Mouse (Mus musculus) embryonic fibroblast, embryonic 13.5 days (primary cell): ENCODE data around the gene Npw. TPM values are rescaled to one million over a fixed set of nuclear protein-coding genes. Genes with fewer than 3 reads are reported as not detected.

Experiments used
- H3K27ac ChIP-seq: 2 replicates; pipeline ENCODE4 v1.5.1; 2012; ENCODE audit warnings: low read length, control low read depth, inconsistent platforms; ENCODE audit not compliant: insufficient read depth
- H3K4me1 ChIP-seq: 2 replicates; pipeline ENCODE4 v1.6.1; 2011; ENCODE audit warnings: low read length; ENCODE audit not compliant: control insufficient read depth, insufficient read depth
- H3K4me3 ChIP-seq: 2 replicates; pipeline ENCODE4 v1.5.1; 2011; ENCODE audit warnings: mild to moderate bottlenecking, control low read depth, low read length; ENCODE audit not compliant: insufficient read depth
- CTCF ChIP-seq: IDR thresholded peaks from 2 replicates; pipeline ENCODE4 v1.5.1; 2011; ENCODE audit warnings: mild to moderate bottlenecking, control low read depth, low read length, moderate library complexity, borderline replicate concordance; ENCODE audit not compliant: insufficient read depth
- POLR2A ChIP-seq: IDR thresholded peaks from 2 replicates; pipeline ENCODE4 v1.6.1; 2011; ENCODE audit warnings: low read depth, mild to moderate bottlenecking, control low read depth, low read length, moderate library complexity
- polyA plus RNA-seq: library from polyadenylated mRNA; stranded (reverse); fragments of >200 nt; gene quantifications from 2 replicates; pipeline ENCODE4 v1.2.4, GENCODE M21; 2011; ENCODE audit warnings: low read depth; ENCODE audit not compliant: missing spikeins, insufficient read length

The Npw gene
- polyA plus RNA-seq, 1 experiment = not detected

- Histone ChIP-seq H3K27ac (no peak overlapping the region), H3K4me3 (no peak overlapping the region), H3K4me1 (peaks cover 3% of the 10 kb centered on the region)
- TF ChIP-seq CTCF (no peak), POLR2A (no peak)
Observed at GRCm38 (mm10) chr17:24650766-24651165, 7.5 kb downstream of the Npw start.

DNA sequence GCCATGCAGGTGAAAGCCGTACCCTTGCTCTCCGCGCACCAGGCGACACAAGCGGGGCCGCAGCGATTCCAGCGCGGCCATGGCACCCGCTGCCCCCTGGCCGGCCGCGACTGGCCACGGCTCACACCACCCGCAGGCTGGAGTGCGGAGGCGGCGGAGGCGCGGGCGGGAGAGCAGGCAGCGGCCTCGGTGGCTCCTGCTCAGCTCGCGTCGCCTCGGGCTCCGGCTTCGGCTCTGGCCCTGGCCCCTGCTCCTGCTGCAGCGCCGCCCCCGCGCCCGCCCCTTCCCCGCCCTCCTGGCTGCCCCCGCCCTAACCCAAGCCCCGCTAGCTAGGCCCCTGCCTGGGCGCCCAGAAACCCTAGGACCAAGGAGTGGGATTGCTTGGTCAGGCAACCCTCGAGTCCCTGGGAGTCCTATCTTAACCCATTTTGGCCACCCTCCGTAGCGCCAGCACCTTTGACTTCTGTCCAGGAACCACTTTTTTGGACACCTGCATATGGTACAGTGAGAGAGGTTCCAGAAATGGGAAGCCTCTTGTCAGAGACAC, 8.1 kb downstream of the Npw start, which contains the start of gene Slc9a3r2:
Gene Slc9a3r2 (minus strand): TSS at position 258 of the 547 bp plus-strand sequence.
- peak within 1 kb of the TSS; percentile 74 for H3K4me3 ChIP-seq
- H3K27ac ChIP-seq = no peak within 1 kb of the TSS
- peaks cover 8% of the 10 kb centered on the region for H3K4me1 ChIP-seq
- TF ChIP-seq POLR2A (peak; percentile 75), CTCF (no peak)

DNA sequence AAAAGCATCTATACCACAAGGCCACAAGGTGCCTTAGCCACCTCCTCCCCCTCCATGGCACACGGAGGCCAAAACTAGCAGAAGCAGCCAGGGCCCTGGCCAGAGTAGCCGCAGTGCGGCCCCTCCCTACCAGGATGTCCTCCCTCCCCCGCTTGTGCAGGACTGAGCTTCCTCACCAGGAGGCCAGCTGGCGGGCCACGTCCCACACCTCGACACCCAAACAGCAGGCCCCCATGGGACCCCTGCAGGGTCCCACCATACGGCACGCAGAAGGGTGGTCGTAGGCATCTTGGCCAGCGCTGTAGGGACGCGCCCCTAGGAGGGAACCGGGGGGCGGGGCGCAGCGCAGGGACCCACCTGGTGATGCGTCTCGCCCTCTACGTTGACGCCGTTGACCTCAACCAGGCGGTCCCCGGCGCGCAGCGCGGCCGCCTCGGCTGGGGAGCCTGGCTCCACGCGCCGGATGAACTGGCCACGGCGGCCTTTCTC, 8.6 kb downstream of the Npw start:
- H3K27ac ChIP-seq = no peak overlapping the region
- TF ChIP-seq POLR2A = no peak
- no peak for TF ChIP-seq CTCF
- H3K4me3 ChIP-seq = peak overlapping the region; percentile 74
- peaks cover 13% of the 10 kb centered on the region for H3K4me1 ChIP-seq

DNA sequence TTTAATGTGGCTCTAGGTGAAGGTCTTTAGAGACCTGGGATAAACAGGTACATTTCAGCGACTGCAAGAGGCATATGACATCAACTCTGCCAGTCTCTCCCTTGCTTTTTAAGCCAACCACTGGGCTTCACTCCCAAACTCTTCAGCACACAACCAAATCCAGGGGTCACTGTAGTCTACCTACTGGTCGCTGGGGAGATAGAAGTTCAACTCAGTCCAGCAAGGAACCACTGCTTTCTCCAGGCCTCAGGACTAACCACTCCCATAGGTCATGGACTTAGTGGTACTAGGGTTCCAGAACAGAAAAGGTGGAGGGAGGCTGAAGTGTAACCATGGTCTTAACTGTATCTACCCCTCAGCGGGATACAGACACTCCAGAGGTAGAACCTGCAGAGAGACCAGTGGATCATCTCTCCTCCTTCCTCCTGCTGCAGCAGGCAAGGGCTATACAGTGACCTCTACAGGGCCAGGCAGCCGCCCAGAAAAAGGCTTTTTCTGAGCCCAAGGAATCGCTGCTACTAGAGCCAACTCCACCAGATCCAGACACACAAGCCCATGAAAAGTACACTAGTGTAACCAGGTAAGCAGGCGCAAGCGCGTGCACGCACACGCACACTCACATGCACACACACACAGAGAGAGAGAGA, 9.4 kb downstream of the Npw start:
- H3K4me3 ChIP-seq = peak overlapping the region; percentile 74
- peaks cover 20% of the 10 kb centered on the region for H3K4me1 ChIP-seq
- H3K27ac ChIP-seq = no peak overlapping the region
- TF ChIP-seq POLR2A (no peak), CTCF (no peak)

- Histone ChIP-seq H3K4me1 (peaks cover 20% of the 10 kb centered on the region), H3K4me3 (no peak overlapping the region), H3K27ac (no peak overlapping the region)
- TF ChIP-seq CTCF (no peak), POLR2A (no peak)
Observed at GRCm38 (mm10) chr17:24647493-24647892, 10.8 kb downstream of the Npw start.

DNA sequence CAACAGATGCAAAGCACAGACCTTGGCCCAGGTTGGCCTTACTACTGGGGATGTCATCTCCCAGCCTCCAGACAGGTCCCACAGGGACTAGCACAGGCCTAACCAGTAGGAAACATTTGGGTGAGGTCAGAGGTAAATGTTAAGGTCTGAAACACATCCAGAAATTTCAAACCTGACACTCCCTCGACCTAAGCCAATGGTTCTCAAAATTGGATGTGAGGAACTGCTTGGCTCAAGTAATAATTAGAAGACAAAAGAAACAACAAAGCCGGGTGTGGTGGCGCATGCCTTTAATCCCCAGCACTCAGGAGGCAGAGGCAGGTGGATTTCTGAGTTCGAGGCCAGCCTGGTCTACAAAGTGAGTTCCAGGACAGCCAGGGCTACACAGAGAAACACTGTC, 11.9 kb downstream of the Npw start:
- Histone ChIP-seq H3K4me1 (peaks cover 20% of the 10 kb centered on the region), H3K4me3 (no peak overlapping the region), H3K27ac (no peak overlapping the region)
- TF ChIP-seq CTCF = no peak
- no peak for TF ChIP-seq POLR2A

GRCm38 (mm10) chr17:24645916-24646315, 12.3 kb downstream of the Npw start:
- peak overlapping the region; percentile 55; the same call in 1 of the 2 replicates for H3K27ac ChIP-seq

DNA sequence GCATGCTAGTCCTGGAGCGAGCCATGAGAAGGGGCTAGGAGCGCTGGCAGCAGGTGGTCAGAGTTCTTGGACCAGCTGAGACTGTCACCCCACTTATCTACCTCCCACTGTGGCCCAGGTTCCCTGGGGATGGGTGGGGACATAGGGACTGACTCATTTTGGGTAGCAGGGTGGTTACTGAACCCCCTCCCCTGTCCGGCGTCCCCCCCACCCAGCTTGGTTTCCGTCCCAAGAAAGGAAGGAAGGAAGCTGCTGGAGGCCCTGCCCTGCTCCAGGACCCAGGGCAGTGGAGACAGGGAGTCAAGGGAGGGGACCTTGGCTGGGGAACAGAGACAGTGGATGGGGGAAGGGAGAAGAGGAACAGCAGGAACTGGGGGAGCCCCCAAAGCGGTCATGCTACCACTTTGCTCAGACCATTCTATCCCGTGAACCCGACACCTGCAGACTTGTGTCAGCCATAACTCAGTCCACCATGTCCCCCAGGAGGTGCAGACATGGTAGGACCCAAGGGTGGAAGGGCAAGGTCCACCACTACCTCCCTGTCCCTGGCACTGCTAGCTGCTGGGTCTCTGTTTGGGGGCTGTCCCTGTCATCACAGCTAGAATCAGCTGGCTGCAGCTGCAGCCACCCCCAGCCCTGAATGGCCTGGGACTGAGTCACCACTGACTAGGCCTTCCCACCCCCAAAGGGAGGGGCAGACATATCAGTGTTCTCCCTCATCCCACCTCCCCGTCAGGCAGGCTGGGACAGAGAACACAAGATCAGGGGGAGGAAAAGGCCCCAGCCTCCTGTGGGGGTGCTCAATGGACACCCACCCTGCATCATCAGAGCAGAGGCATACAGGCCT, 13.2 kb downstream of the Npw start:
- peak overlapping the region; percentile 55 for H3K27ac ChIP-seq
- H3K4me1 ChIP-seq = peaks cover 22% of the 10 kb centered on the region
- TF ChIP-seq CTCF (no peak), POLR2A (0 out of 2 replicates have a peak, but pooled peaks have one; percentile 33)
- no peak overlapping the region for H3K4me3 ChIP-seq

More at GRCm38 (mm10) chr17:24645916-24646315, 12.3 kb downstream of the Npw start:
- TF ChIP-seq CTCF = no peak
- Histone ChIP-seq H3K4me3 (no peak overlapping the region), H3K4me1 (peaks cover 20% of the 10 kb centered on the region)

GRCm38 (mm10) chr17:24644030-24644715, 14.1 kb downstream of the Npw start:
- Histone ChIP-seq H3K4me1 (peaks cover 26% of the 10 kb centered on the region), H3K4me3 (no peak overlapping the region)

More at GRCm38 (mm10) chr17:24644030-24644715, 14.1 kb downstream of the Npw start:
- no peak for TF ChIP-seq POLR2A
- no peak for TF ChIP-seq CTCF
- H3K27ac ChIP-seq = peak overlapping the region; percentile 52
